Mouse (Mus musculus): ENCODE measurements at regions not wholly inside any gene's neighbourhood (a gene's known extent, or its start where the extent isn't known, plus 50 kb on each side); places are given as distances from the start of the nearest gene placed in this dataset.
"Not testable (repeated sequence)": the region's sequence is repeated elsewhere in the genome, so short reads cannot be mapped to it uniquely, and the experiment has no call there.

DNA sequence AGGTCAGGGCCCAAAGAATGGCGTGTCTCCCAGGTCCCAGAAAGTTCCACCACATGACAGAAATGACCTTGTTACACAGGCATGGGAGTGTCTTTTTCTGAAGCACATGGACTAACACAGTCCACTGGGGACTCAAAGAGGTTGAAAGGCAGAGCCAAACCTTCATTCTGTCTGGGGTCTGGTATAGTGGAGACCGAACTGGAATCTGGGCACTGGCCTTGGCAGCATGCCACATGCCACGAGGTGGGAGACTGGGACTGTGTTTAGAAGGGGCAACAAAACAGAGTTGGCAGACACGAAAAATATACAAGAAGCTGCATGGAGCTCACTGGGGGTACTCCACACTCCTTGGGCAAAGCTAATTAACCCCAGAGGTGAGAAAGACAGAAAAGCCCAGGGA is 293.6 kb upstream of the Cdh4 start:
- DNase-seq: no peak

DNA sequence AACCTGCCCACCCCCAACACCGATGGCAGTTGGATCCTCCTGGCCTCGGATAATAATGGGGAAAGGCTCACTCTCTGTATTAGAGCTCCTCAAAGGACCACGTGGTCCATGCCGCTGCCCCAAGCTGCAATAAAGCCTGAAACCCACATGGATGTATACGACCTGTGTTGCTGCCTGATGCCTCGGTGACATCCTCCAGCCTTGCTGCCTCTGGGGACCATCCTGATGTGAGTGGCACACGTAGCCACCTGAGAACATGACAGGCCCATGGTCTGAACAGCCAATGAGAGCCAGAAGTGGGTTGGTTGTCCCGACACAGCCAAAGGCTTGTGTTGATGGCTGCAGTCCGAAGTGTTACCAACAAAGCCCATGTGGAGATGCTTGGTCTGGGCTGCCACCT is 283.4 kb upstream of the Cdh4 start:
- DNase-seq: no peak

DNA sequence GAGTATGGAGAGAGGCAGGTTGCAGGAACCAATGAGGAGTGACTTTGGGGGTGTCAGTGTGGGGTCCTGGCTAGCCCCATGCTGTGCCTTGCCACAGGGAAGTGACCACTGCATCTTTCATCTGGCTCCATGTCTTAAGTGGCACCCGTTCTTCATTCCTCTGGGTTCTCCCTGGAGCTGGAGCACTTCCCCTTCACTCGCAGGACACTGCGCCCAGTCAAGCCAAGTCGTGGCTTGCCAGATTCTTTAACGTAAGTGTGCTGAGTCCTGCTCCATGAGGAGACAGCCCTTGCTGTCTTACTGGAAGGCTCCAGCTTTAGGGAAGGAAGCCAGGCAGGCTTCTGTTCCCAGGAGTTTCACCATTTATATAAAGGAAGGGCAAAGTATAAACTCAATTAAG is 279.1 kb upstream of the Cdh4 start:
- no peak for DNase-seq

DNA sequence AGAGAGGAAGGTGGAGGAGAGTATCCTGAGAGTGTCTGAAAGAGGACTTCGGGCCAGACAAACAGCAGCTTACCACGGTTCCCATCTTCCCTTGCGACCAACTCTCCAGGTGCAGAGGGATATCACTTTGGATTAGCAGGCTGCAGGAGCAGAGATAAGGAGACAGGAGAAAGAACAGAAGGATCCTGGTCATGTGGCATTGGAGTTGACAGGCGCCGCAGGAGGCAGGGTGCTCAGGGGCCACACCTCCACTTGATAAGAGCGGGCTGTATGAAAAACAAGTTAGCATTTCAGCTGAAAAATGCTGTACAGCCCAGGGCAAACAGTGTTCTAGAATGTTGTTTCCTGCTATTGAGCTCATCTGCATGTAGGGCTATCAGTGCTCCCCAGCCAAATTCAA is 272.1 kb upstream of the Cdh4 start:
- DNase-seq: no peak

DNA sequence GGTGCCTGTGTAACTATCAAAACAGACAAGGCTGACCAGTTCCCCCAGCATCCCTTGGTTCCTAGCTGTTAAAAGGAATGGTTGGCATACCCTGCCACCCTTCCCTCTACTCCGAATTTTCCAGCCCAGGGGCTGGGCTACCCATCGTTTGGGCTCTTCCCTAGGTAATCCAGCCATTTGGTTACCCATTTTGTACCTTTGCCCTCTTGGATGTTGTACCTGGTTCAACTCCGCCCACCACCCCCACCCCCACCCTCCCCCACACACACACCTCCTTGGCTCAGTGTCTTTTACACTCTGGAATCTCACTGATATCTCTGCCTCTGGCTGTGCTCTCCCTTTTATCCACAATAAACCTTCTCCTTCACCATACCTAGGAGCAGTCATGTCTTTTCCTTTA is 271.6 kb upstream of the Cdh4 start:
- peak; percentile 43 for DNase-seq

DNA sequence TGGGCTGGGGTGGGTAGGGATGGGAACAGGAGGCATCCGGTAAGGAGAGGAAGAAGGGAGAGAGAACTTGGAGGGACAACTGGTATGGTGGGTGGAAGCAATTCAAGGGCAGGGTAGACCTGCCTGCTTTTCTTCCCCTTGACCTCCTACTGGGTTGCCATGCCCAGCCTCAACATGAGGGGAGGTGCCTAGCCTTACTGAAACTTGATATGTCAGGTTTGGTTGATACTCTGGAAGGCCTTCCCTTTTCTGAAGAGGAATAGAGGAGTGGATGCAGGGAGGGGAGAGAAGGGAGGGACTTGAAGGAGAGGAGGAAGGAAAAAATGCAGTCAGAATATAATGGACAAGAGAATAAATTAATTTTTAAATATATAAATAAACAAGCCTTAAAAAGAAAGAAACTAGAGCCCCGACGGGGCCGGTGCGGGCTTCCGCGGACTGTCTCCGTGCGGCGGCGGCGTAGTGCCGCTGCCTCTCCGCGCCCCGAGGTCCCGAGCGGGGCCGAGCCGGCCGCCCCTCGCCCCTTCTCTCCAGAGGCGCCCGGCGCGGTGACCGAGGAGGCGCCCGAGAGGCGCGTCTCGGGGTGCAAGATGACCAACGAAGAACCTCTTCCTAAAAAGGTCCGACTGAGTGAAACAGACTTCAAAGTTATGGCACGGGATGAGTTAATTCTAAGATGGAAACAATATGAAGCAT is 265.2 kb upstream of the Cdh4 start:
- not testable (repeated sequence) for DNase-seq

DNA sequence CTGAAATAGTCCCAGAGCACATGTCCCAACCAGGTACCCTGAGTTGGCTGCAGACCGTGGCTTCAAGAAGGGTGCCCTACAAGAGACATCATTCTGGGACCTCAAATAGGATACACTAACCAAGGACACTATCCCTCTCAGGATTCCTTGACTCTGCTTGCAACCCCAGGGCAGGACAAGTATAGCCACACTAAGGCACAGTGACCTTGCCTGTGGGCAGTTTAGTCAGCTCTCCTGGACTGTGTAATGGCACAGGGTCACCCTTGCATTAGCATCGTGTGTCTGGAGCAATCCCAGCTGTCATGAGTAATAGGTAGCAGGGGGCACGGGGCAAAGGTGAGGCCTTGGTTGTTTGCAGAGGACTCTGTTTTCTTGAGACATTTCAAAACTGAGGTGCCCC is 260.9 kb upstream of the Cdh4 start:
- DNase-seq: no peak

DNA sequence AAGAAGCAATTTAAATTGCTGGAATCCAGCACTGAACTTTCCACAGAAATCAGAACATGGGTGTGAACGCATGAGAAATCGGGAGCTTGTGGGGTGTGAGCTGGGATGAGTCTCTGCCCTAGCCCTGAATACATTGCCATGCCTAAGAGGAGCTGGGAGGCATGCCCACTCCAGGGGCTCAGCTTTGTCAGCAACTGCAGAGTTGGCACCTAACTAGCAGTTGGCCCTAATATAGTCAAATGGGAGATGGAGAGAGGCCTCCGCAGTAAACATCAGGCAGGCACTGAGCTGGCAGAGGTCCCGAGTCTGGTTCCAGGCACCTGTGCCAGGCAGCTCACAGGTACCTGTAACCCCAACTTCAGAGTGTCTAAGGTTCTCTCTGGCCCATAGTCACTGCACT is 260.1 kb upstream of the Cdh4 start:
- no peak for DNase-seq

DNA sequence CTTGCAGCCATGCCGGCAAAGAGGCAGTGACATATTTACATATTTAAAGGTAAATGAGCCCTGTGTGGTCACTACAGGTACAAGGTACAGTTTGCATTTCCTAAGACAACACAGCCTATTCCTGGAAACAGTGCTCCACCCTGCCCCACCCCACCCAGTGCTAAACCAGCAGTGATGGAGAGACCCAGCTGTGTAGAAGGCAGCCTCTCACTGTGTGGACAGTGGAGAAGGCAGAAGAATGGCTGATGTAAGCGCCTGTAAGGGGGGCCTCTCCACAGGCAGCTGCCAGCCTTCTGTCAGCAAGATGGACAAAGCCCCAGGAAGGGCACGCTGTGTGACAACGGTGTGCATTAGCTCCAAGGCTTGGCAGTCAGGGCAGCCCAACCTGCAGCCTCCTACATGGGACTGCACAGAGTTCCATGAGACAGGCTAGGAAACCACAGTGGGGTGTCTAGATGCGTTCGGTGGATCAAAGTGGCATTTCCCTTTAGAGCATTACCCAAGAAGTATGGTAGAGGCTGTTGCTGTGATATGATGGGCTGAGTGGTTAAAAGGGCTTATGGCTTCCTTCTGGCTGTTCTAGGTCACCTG is 249.2 kb upstream of the Cdh4 start:
- DNase-seq: no peak

DNA sequence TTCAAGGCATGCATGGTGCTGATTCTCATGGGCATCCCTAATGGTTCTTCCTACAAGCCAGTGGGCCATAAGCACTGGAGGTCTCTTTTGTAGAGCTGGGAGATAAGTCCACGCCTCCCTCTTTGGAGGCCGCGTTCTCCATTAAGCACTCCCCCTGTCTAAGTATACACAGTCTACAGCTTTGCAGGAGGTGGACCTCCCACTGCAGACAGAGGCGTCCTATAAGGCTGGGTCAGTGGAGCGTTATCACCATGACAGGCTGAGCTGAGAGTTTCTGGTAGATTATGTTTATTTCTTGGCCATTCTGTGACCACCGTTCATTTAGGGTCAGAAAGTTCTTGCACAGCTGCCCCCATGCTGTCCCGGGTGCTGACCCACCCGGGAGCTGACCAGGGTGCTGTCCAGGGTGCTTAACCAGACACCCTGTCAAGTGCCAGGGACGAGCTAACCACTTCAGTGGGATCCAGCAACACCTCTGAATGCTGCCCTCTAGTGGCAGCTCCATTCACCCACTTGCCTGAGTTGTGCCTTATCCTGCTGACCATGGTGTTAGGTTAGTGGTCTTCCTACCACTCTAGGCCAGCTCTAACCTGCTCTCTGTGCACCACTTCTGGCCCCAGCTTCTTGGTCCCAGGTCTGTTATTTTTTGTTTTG is 248.6 kb upstream of the Cdh4 start:
- DNase-seq: peak; percentile 79

DNA sequence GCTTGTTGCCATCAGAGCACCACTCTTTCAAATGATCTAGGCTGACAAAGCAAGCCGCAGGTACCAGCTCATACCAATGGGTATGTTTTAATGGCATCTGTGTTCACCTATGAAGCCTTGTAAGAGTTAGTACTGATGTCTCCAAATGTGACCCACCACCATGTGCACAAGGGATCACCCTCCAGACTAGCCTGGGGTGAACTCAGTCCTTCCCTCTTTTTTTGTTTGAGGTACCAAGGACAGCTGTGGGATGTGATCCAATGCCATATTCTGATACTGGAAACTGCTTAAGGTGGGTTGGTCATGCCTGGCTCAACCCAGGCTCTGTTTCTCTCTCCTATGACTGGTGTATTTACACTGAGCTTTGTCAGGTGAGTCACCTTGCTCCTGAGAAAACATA is 244.8 kb upstream of the Cdh4 start:
- DNase-seq: no peak

DNA sequence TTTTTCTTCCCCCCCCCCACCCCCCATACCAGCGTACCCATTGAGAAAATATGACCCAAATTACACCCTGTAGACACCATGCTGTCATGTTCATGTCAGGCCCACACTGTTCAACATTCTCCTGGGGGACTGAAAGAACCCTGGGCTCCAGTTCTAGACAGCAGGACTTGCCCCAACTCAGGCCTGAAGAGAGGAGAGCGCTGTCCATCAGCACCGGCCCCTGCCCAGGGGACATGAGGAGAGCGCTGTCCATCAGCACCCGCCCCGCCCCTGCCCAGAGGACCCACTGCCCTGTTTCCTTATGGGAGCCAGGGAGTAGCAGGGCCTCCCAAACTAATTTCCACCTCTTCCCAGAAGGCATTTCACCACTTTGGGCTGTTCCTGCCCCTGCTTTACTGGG is 241.7 kb upstream of the Cdh4 start:
- DNase-seq: no peak

DNA sequence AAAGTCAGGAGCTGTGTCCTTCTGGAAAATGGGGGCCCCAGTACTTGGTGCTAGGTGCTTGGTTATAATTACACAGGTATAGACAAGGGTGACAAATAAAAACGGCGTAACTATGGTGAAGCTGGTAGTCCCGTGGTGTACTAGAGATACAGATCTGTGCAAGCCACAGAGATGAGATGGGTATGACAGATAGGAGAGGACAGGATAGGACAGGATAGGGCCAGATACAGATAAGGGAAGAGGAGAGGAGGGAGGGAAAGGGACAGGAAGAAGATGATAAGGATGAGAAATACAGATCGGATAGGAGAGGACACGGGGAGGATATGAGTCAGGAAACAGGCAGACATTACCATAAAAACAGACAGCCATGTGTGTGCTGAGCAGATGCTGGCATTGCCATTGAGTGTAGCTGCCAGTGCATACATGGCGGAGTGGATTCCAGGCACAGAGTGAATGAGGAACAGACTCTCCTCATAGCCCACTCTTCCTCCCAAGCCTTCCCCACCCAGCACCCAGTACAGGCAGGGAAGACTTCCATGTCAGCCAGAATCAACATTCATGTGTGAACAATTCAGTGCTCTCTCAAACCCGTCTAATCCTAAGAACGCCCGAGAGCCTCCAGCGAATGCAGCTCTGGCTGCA is 231.9 kb upstream of the Cdh4 start:
- DNase-seq: no peak

DNA sequence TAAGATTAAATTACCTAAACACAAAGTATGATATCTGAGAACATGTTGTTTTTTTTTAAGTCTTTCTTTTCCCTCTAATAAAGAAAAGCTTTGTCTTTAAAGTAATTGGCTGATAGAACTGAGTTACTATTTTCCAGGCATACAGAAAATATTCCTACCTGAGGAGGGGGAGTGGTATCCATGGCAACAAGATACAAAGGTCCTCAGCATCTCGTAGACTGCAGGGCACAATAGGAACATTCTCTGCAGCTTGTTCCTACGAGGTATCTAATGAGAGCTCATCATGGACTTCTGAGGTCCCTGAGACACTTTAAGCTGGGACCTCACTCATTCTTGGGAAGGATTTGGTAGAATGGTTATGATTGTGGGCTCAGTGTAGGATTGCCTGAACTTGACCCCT is 225.5 kb upstream of the Cdh4 start:
- no peak for DNase-seq

DNA sequence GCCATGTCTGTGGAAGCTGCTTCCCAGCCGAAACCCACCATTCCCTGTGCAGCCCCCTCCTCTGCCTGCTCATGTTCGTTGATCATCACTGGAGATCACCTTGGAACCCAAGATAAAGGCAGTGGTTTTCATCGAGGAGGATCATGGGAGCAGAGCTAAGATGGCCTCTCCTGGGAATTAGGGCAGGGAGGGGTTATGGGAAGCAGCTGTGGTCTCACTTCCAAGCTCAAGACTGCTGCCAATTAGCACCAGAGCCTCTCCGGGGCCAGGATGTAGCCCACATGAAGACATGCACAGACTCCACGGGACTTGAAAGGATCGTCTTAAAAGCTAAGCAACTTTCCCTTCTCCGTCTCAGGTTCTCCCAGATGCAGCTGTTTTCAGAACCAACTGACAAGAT is 214.1 kb upstream of the Cdh4 start:
- no peak for DNase-seq

DNA sequence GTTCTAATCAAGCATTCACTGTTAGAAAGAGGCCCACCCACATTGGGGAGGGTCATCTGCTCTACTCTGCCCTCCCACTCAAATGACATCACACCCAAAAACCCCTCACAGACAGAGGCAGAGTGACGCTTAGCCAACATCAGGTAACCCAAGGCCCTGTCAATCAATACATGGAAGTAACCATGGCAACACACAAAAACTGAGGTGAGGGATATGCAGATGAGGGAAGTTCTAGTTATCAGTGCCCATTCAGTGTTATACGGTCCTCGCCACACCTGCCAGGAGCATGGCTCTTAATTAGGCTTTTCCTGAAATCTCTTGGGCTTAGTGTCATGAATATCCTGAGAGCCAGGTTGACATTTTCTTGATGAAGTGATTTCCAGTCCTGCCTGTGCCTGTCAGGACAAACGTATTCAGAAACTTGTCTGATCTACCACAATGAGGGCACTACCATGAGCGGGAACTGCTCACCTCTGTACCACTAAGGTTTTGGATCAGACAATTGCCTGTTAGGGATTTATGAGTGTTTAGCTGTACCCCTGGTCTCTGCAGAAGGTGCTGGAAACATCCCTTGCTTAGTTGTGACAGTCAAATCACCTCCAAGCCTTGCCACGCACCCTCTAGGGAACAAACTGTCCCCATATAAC is 210.4 kb upstream of the Cdh4 start:
- DNase-seq: no peak

DNA sequence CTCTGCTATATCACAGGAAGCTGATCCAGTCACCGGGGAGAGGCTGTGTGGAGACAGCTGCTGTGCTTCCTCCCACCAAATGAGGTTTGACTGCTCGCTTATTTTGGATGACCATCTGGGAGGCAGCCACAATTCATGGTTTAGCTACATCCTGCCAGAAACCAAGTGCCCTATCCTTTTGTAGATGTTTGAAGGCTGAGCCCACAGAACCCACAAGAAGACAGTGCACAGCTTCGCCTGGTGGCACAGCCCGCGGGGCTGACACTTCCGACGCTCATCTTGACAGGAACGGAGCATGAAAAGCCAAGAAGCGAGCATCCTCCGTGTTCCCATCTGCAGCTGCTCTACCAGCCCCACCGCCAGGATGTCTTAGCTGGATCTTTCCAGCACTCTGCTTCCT is 204.1 kb upstream of the Cdh4 start:
- no peak for DNase-seq

DNA sequence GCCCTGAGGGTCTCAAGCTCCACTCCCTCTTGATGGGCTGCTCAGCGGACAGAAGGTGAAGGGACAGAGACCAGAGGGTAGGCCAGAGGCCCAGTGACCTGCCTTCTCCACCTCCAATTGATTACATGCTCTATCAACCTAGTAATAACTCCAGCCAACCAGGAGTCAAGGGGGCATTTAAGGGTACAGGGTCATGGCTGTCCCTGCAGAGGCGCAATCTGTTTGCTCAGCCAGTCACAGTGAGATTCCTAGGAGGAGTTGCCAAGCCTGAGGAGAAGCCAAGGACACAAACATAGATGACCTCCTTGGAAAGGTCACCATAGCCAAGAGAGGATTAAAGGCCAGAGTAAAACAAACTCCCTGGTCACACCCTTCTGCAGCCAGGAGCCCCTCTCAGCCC is 181.3 kb upstream of the Cdh4 start:
- no peak for DNase-seq

DNA sequence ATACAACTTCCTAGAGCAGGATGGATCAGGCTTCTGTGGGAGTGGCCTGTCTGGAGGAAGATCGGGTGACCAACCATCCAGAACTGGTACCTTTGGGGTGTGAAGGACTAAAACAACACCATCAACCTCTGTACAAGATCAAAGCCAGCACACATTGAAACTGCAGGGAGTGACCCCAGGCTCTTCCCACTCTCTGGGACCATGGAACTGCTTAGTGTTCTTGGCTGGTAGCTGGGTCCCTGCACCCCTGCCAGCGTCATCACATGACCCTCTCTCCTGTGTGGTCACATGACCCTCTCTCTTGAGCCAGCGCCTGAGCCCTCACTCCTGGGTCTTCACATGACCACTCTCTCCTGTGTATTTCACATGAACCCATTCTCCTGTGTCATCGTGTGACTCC is 178.3 kb upstream of the Cdh4 start:
- DNase-seq: no peak

DNA sequence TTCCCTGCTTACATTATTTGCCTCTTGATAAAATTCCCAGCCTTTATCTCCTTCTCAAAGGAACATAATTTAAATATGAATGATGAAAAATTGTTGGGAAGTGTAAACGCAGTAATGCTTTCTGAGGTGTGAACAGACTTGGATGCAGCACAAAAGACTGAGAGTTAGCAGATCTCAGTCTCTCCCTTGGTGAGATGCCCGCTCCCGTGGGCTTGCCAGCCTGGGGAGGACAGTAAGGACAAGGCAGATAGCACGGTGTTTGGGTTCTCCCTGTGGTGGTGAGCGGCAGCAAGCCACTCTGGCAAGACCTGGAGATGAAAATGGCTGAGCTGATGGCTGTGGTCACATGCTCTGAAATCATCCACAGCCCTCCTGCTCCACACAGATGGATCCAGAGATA is 176.8 kb upstream of the Cdh4 start:
- DNase-seq: no peak

DNA sequence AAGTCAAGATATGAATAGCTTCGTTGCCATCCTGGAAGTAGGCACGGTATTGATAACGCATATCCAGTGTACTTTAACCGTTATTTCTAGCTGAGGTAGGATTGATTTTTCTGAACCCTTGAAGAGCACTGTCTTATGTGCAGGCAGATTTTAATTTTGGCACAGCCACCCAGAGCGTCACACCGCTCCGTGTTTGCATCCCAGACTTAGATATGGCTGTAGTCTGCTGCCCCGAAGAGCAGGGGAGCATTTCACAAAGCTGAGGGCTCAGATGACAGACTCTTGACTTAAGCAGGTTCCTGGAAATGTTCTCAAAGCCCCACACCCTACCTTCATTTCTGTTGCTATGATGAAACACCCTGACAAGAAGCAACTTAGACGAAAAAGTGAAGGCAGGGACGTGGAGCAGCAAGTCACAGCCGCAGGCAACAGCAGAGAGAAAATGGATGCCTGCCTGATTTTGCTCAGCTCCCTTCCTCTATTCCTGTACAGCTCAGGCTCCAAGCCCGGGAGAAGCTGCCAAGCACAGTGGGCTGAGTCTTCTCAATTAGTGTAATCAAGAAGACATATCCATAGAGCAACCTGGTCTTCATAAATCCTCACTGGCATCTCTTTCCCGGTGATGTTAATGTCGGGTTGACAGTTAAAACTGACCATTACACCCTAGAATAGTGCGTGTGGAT is 164.9 kb upstream of the Cdh4 start:
- DNase-seq: no peak

DNA sequence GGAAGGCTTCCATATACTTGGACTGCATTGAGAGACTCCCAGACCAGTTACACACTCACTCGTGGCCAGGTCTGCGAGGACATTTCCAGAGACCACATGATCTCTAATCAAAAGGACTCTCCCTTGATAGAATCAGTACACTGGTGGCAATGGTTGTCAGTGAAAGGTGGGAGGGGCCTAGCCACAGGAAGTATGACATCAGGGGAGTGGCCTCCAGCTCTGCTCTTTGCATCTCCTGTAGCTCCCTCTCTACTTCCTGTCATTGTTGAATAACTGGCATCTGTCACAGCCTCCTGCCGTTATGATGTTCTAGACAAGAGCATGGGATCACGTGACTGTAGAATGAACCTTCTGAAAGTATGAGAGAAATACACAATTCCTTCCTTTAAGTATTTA is 164.3 kb upstream of the Cdh4 start:
- no peak for DNase-seq

DNA sequence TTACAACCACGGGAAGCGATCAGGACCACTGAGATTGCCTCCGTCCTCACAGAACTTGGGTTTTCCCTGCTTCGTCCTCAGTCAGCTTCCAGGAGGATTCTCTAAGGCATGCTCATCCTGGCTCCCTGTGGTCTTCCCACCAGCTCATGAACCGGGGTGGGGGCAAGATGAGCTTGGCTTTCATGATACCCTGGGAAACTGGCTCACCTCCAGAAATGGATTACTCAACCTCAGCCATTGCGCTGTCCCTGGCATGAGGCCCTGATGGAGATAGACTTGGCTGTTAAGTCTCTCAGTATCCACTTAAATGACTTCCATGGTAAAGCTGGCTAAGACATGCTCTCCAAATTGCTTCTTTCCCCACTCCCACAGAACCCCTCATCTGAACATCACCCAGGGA is 160.0 kb upstream of the Cdh4 start:
- DNase-seq: no peak

Measured in kidney, adult 9 months (tissue).